Mouse (Mus musculus) liver, embryonic 15.5 days (tissue): ENCODE results near the gene Tacr2. TPM values are rescaled to one million over a fixed set of nuclear protein-coding genes. Genes with fewer than 3 reads are reported as not detected.
A peak's percentile ranks its signal among the peaks of the same experiment; 100 is the strongest.

Experiments
- ATAC-seq: fragments of 200-750 bp; cut with Nextera tagmentation; 2 replicates; pipeline ENCODE4 v1.8.0; 2017; ENCODE audit warnings: moderate number of reproducible peaks, mild to moderate bottlenecking, moderate library complexity; ENCODE audit not compliant: insufficient read depth
- H3K27ac ChIP-seq: fragments of 300-500 bp; sonication (generic); replicated peaks from 2 replicates; pipeline ENCODE4 v1.5.1; 2015; ENCODE audit warnings: mild to moderate bottlenecking, inconsistent platforms
- H3K27me3 ChIP-seq: fragments of 300-500 bp; sonication (generic); 2 replicates; pipeline ENCODE4 v1.6.1; 2015; ENCODE audit warnings: mild to moderate bottlenecking, inconsistent platforms
- H3K36me3 ChIP-seq: fragments of 300-500 bp; sonication (generic); replicated peaks from 2 replicates; pipeline ENCODE4 v1.6.1; 2015; ENCODE audit warnings: moderate library complexity, mild to moderate bottlenecking, inconsistent platforms
- H3K4me1 ChIP-seq: fragments of 300-500 bp; sonication (generic); replicated peaks from 2 replicates; pipeline ENCODE4 v1.6.1; 2015; ENCODE audit warnings: inconsistent platforms
- H3K4me2 ChIP-seq: fragments of 300-500 bp; sonication (generic); 2 replicates; pipeline ENCODE4 v1.6.1; 2015; ENCODE audit warnings: moderate library complexity, mild to moderate bottlenecking, inconsistent platforms
- H3K4me3 ChIP-seq: fragments of 300-500 bp; sonication (generic); replicated peaks from 2 replicates; pipeline ENCODE4 v1.5.1; 2015; ENCODE audit warnings: mild to moderate bottlenecking, inconsistent platforms
- H3K9ac ChIP-seq: fragments of 300-500 bp; sonication (generic); 2 replicates; pipeline ENCODE4 v1.6.1; 2015; ENCODE audit warnings: moderate library complexity, mild to moderate bottlenecking, inconsistent platforms
- H3K9me3 ChIP-seq: fragments of 300-500 bp; sonication (generic); replicated peaks from 2 replicates; pipeline ENCODE4 v1.6.1; 2016; ENCODE audit warnings: inconsistent platforms
- WGBS: fragments of 180-500 bp; shearing (Covaris S2); methylation state at CpG from one replicate; pipeline ENCODE4 v1.1.7; 2015; ENCODE audit warnings: mixed read lengths; ENCODE audit not compliant: insufficient replicate concordance; 5-methylcytosine and 5-hydroxymethylcytosine counted together
- polyA plus RNA-seq: library from polyadenylated mRNA; unstranded; fragments of >200 nt; fragmentation: Nextera tagmentation; extraction: Ambion mirVana; gene quantifications from 2 replicates; pipeline ENCODE4 v1.2.1, GENCODE M21; 2015

The Tacr2 gene
- polyA plus RNA-seq, 1 experiment from 2014 or later: not detected

GRCm38 (mm10) chr10:62300006-62300827, 48.0 kb downstream of the Tacr2 start:
- no peak overlapping the region for H3K4me2 ChIP-seq
- peaks cover 100% of the 10 kb centered on the region for H3K36me3 ChIP-seq
- peaks cover 2% of the 10 kb centered on the region; the same call in 1 of the 2 replicates for H3K4me1 ChIP-seq
- 76% methylated on average over 23 of the region's 23 CpGs for whole genome bisulfite sequencing
- H3K27ac ChIP-seq: no peak overlapping the region
- no peaks in the 10 kb centered on the region for H3K9me3 ChIP-seq
- no peak overlapping the region for H3K9ac ChIP-seq
- H3K27me3 ChIP-seq: no peaks in the 10 kb centered on the region
- no peak for ATAC-seq
- no peak overlapping the region for H3K4me3 ChIP-seq

- Histone ChIP-seq H3K9me3 (no peaks in the 10 kb centered on the region), H3K27me3 (no peaks in the 10 kb centered on the region), H3K27ac (no peak overlapping the region), H3K4me1 (peaks cover 2% of the 10 kb centered on the region; the same call in 1 of the 2 replicates), H3K36me3 (peaks cover 99% of the 10 kb centered on the region), H3K9ac (no peak overlapping the region), H3K4me3 (no peak overlapping the region), H3K4me2 (no peak overlapping the region)
- 79% methylated on average over 6 of the region's 6 CpGs for WGBS
- no peak for ATAC-seq
Observed at GRCm38 (mm10) chr10:62305090-62305489, 52.9 kb downstream of the Tacr2 start.

- Histone ChIP-seq H3K27ac (no peak overlapping the region), H3K4me1 (peaks cover 3% of the 10 kb centered on the region), H3K9me3 (no peaks in the 10 kb centered on the region), H3K4me3 (no peak overlapping the region), H3K4me2 (no peak overlapping the region), H3K27me3 (no peaks in the 10 kb centered on the region), H3K9ac (no peak overlapping the region), H3K36me3 (peaks cover 99% of the 10 kb centered on the region)
- 30% methylated on average over 3 of the region's 3 CpGs for WGBS
- no peak for ATAC-seq
Observed at GRCm38 (mm10) chr10:62306483-62306882, 54.2 kb downstream of the Tacr2 start.

GRCm38 (mm10) chr10:62308896-62309491, 56.8 kb downstream of the Tacr2 start:
- ATAC-seq: no peak
- Histone ChIP-seq H3K4me2 (no peak overlapping the region), H3K9me3 (no peaks in the 10 kb centered on the region), H3K27ac (no peak overlapping the region), H3K4me1 (peaks cover 22% of the 10 kb centered on the region), H3K27me3 (no peaks in the 10 kb centered on the region), H3K4me3 (no peak overlapping the region), H3K9ac (no peak overlapping the region), H3K36me3 (peaks cover 95% of the 10 kb centered on the region)
- WGBS: 92% methylated on average over 11 of the region's 11 CpGs

- no peaks in the 10 kb centered on the region for H3K27me3 ChIP-seq
- H3K4me1 ChIP-seq: peaks cover 28% of the 10 kb centered on the region
- H3K27ac ChIP-seq: no peak overlapping the region
- H3K9me3 ChIP-seq: no peaks in the 10 kb centered on the region
- no peak overlapping the region for H3K4me2 ChIP-seq
- H3K36me3 ChIP-seq: peaks cover 95% of the 10 kb centered on the region
- 85% methylated on average over 5 of the region's 5 CpGs for WGBS
- no peak for ATAC-seq
- no peak overlapping the region for H3K4me3 ChIP-seq
- H3K9ac ChIP-seq: no peak overlapping the region
Observed at GRCm38 (mm10) chr10:62309593-62309992, 57.4 kb downstream of the Tacr2 start.

GRCm38 (mm10) chr10:62310259-62311039, 58.2 kb downstream of the Tacr2 start:
- H3K4me3 ChIP-seq: no peak overlapping the region
- H3K4me1 ChIP-seq: peaks cover 31% of the 10 kb centered on the region
- H3K9ac ChIP-seq: no peak overlapping the region
- no peaks in the 10 kb centered on the region for H3K27me3 ChIP-seq
- no peak overlapping the region for H3K4me2 ChIP-seq
- ATAC-seq: no peak
- no peaks in the 10 kb centered on the region for H3K9me3 ChIP-seq
- 78% methylated on average over 10 of the region's 10 CpGs for WGBS
- H3K27ac ChIP-seq: no peak overlapping the region
- peaks cover 95% of the 10 kb centered on the region for H3K36me3 ChIP-seq

- H3K27ac ChIP-seq: peak overlapping the region; percentile 14; the same call in 1 of the 2 replicates
- H3K4me2 ChIP-seq: peak overlapping the region; percentile 25
- no peak for ATAC-seq
- peaks cover 95% of the 10 kb centered on the region for H3K36me3 ChIP-seq
- 0 out of 2 replicates have a peak overlapping the region, but pooled peaks have one; percentile 1 for H3K4me3 ChIP-seq
- no peaks in the 10 kb centered on the region for H3K27me3 ChIP-seq
- 21% methylated on average over 6 of the region's 6 CpGs for WGBS
- H3K9me3 ChIP-seq: no peaks in the 10 kb centered on the region
- H3K9ac ChIP-seq: no peak overlapping the region
- H3K4me1 ChIP-seq: peaks cover 38% of the 10 kb centered on the region
Observed at GRCm38 (mm10) chr10:62311464-62311863, 59.2 kb downstream of the Tacr2 start.

GRCm38 (mm10) chr10:62313140-62313539, 60.9 kb downstream of the Tacr2 start:
- Histone ChIP-seq H3K36me3 (peaks cover 95% of the 10 kb centered on the region), H3K4me3 (no peak overlapping the region), H3K27me3 (no peaks in the 10 kb centered on the region), H3K9ac (no peak overlapping the region), H3K4me2 (no peak overlapping the region), H3K9me3 (no peaks in the 10 kb centered on the region), H3K4me1 (peaks cover 43% of the 10 kb centered on the region), H3K27ac (no peak overlapping the region)
- 34% methylated on average over 10 of the region's 10 CpGs for whole genome bisulfite sequencing
- peak; percentile 41; the same call in 1 of the 2 replicates for ATAC-seq

- H3K4me2 ChIP-seq: peak overlapping the region; percentile 15; the same call in 1 of the 2 replicates
- H3K4me1 ChIP-seq: peaks cover 43% of the 10 kb centered on the region
- no peaks in the 10 kb centered on the region for H3K9me3 ChIP-seq
- H3K4me3 ChIP-seq: no peak overlapping the region
- WGBS: 50% methylated on average over 15 of the region's 15 CpGs
- H3K36me3 ChIP-seq: peaks cover 92% of the 10 kb centered on the region
- H3K27ac ChIP-seq: no peak overlapping the region
- ATAC-seq: no peak
- H3K27me3 ChIP-seq: no peaks in the 10 kb centered on the region
- no peak overlapping the region for H3K9ac ChIP-seq
Observed at GRCm38 (mm10) chr10:62313885-62314424, 61.7 kb downstream of the Tacr2 start.
